Mouse (Mus musculus) G1E (cell line): ENCODE data around the gene Gm13030. TPM values are rescaled to one million over a fixed set of nuclear protein-coding genes. Genes with fewer than 3 reads are reported as not detected.
"Not testable (repeated sequence)": the region's sequence is repeated elsewhere in the genome, so short reads cannot be mapped to it uniquely, and the experiment has no call there.

Experiments
- ATAC-seq: 2 replicates; pipeline ENCODE4 v1.8.0; 2016; ENCODE audit warnings: mild to moderate bottlenecking; ENCODE audit not compliant: insufficient number of reproducible peaks, poor library complexity, low FRiP score, severe bottlenecking; ENCODE audit errors: extremely low read depth
- DNase-seq: peaks from one replicate; pipeline ENCODE4 v3.0.0; 2012; ENCODE audit warnings: low spot score
- H3K27me3 ChIP-seq: 2 replicates; pipeline ENCODE4 v1.6.1; 2012; ENCODE audit warnings: mild to moderate bottlenecking, low read length, inconsistent platforms; ENCODE audit not compliant: insufficient read depth
- H3K36me3 ChIP-seq: replicated peaks from 2 replicates; pipeline ENCODE3; 2012; ENCODE audit warnings: mild to moderate bottlenecking, inconsistent platforms
- H3K4me1 ChIP-seq: 2 replicates; pipeline ENCODE4 v1.6.1; 2012; ENCODE audit warnings: low read depth, low read length, inconsistent platforms, mixed read lengths; ENCODE audit not compliant: insufficient read depth
- H3K4me3 ChIP-seq: 2 replicates; pipeline ENCODE4 v1.5.1; 2012; ENCODE audit warnings: low read depth, mild to moderate bottlenecking, inconsistent platforms, low read length, moderate library complexity, mixed read lengths
- H3K9me3 ChIP-seq: replicated peaks from 2 replicates; pipeline ENCODE4 v1.6.1; 2012; ENCODE audit warnings: inconsistent platforms
- CTCF ChIP-seq: IDR thresholded peaks from 2 replicates; pipeline ENCODE4 v1.5.1; 2012; ENCODE audit warnings: low read depth, low read length, inconsistent platforms, mixed read lengths
- GATA1 ChIP-seq: IDR thresholded peaks from 2 replicates; pipeline ENCODE4 v1.6.1; 2012; ENCODE audit warnings: borderline replicate concordance, low read length, inconsistent platforms, mixed read lengths
- GATA2 ChIP-seq: IDR thresholded peaks from 2 replicates; pipeline ENCODE4 v1.6.1; 2012; ENCODE audit warnings: low read depth, low read length, inconsistent platforms, borderline replicate concordance
- POLR2AphosphoS5 ChIP-seq: IDR thresholded peaks from 2 replicates; pipeline ENCODE4 v1.6.1; 2012; ENCODE audit warnings: low read depth, low read length, inconsistent platforms; ENCODE audit not compliant: insufficient replicate concordance
- TAL1 ChIP-seq: conservative IDR thresholded peaks from 2 replicates; pipeline ENCODE4 v1.6.1; 2012; ENCODE audit warnings: low read depth, low read length, inconsistent platforms, mixed read lengths
- polyA plus RNA-seq: library from polyadenylated mRNA; stranded (reverse); fragments of >175 nt; gene quantifications from 2 replicates; pipeline ENCODE4 v1.2.3, GENCODE M21; 2012
- total RNA-seq, 2 experiments: library from RNA; stranded (forward) in 1 of 2; stranded (reverse) in 1 of 2; fragments of 200-1000 nt in 1 of 2; fragments of >200 nt in 1 of 2; fragmentation: Nextera tagmentation in 1 of 2; gene quantifications; 2 replicates each; pipeline ENCODE4 v1.2.3; 2014 to 2017

Gm13030 gene
- total and polyA plus RNA-seq, 3 experiments = not detected

DNA sequence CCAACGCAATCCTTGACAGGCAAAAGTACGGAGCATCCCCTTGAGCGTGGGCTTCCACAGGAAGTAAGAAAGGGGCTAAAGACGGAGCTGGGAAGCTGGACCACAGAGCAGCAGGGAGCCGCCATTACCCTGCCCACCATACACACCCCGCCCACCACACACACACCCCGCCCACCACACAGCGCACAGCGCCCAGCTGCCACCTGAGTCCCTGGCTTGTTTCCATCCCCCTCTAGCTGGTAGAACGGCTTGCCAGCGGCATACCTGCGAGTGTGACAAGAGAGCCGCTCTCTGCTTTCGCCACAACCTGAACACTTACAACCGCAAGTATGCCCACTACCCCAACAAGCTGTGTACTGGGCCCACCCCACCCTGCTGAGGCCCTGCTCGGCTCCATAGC, 8.4 kb upstream of the Gm13030 start:
- TF ChIP-seq POLR2AphosphoS5 (no peak), GATA2 (no peak), GATA1 (no peak), CTCF (no peak), TAL1 (no peak)
- no peak for ATAC-seq
- Histone ChIP-seq H3K4me1 (no peaks in the 10 kb centered on the region), H3K27me3 (peaks cover 14% of the 10 kb centered on the region; the same call in 1 of the 2 replicates), H3K36me3 (no peaks in the 10 kb centered on the region), H3K4me3 (no peak overlapping the region), H3K9me3 (no peaks in the 10 kb centered on the region)
- DNase-seq = no peak

DNA sequence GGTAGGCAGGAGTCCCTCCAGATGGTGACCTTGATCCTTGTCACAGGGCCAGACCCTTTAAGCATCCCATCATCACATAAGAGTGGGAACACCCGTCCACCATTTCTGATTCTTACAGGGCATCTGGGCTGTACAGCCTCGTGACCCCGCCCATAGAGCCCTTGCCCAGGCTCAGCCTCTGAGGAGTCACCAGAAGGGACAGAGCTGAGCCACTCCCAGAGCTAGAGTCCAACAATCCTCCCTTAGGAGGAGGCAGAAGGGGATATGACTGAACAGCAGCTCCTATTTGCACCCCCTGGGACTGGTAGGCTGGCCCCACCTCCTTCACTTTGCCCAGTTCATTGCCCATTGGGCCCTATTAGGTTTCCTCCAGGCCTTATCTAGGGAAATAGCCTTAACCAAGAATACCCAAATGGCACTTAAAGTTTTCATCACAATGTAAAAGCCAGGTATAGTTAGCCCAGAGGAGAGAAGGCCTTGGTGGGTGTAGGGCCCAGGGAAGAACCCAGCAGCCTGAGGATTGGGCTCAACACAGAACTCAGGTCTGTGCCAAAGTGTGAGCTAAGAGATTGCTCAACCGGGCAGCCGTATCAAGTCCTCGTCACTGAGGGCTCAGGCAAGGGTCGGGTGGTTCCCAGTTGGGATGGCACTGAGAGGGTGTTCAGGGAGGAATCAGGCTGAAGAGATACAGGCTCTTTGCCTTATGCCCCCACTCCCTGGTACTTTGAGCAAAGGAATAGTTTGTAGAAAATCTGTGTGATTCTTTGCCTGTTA, 7.2 kb upstream of the Gm13030 start:
- no peaks in the 10 kb centered on the region for H3K4me1 ChIP-seq
- no peak overlapping the region for H3K4me3 ChIP-seq
- H3K36me3 ChIP-seq = no peaks in the 10 kb centered on the region
- DNase-seq (no peak), ATAC-seq (no peak)
- no peaks in the 10 kb centered on the region for H3K9me3 ChIP-seq
- H3K27me3 ChIP-seq = peaks cover 14% of the 10 kb centered on the region; the same call in 1 of the 2 replicates
- TF ChIP-seq POLR2AphosphoS5 = no peak
- TF ChIP-seq GATA2 = no peak
- TF ChIP-seq GATA1 = no peak
- no peak for TF ChIP-seq TAL1
- no peak for TF ChIP-seq CTCF

DNA sequence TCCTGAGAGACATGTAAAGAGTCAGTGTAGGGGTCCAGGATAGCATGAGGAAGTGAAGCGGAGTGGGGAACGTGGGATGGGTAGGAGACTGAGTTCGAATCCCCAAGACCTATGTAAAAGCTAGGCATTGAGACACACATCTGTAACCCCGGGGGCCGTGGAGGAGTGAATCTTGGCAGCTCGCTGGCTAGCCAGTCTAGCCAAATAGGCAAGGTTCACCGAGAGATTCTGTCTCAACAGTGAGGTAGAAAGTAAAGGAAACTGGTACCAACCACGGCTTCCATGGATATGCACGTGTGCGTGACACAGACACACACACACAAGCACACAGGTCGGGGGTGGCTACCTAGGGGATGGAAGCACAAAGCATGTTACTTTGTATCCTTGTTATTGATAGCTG, 6.0 kb upstream of the Gm13030 start:
- H3K4me3 ChIP-seq = no peak overlapping the region
- H3K9me3 ChIP-seq = no peaks in the 10 kb centered on the region
- no peaks in the 10 kb centered on the region for H3K36me3 ChIP-seq
- H3K27me3 ChIP-seq = peaks cover 14% of the 10 kb centered on the region; the same call in 1 of the 2 replicates
- DNase-seq (no peak), ATAC-seq (no peak)
- TF ChIP-seq POLR2AphosphoS5 (no peak), GATA1 (no peak), GATA2 (no peak), TAL1 (no peak), CTCF (no peak)
- no peaks in the 10 kb centered on the region for H3K4me1 ChIP-seq

DNA sequence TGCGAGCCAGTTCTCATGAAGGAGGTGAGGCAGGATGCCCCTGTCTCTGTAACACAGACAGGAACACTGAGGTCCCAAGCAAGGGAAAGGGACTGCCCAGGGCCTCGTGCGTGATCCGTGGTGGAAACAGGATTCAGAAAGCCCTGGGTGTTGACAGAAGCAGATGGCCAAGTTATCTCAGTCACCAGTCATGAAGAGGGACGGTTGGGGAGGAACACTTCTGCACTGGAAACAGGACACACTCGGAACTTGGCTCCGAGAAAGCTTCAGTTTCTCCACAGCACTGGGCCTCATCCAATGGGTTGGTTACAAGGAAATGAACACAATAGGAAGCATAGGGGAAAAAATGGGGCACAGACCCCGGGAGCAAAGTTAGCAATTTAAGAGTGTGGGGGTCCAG, 5.0 kb upstream of the Gm13030 start:
- no peaks in the 10 kb centered on the region for H3K36me3 ChIP-seq
- no peaks in the 10 kb centered on the region for H3K4me1 ChIP-seq
- H3K27me3 ChIP-seq = peaks cover 14% of the 10 kb centered on the region; the same call in 1 of the 2 replicates
- no peaks in the 10 kb centered on the region for H3K9me3 ChIP-seq
- TF ChIP-seq GATA2 (no peak), CTCF (no peak), GATA1 (no peak), POLR2AphosphoS5 (no peak), TAL1 (no peak)
- DNase-seq (no peak), ATAC-seq (no peak)
- no peak overlapping the region for H3K4me3 ChIP-seq

DNA sequence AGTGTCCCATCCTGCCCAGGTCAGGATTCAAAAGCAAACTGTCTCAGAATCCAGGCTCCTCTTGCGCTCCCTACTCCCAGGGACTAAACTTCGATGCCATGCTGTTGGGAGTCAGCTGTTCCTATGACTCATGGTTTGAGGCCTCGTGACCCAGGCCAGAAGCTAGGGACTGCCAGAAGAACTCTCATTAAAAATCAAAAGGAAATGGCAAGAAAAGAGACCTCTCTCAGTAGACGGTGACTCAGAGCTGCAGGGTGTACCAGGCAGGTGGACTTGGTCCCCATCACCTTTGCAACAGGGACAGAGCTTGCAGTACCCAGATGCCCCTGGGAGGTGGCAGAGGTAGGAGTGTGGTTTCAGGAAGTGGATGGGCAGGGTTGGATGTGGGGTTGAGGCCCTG, 4.0 kb upstream of the Gm13030 start, which contains the start of gene Pla2g2e:
Gene Pla2g2e, plus strand, starts transcription at position 212 of the 400 bp plus-strand sequence.
- Histone ChIP-seq H3K4me3 (no peak within 1 kb of the TSS), H3K4me1 (no peaks in the 10 kb centered on the region), H3K27me3 (peaks cover 14% of the 10 kb centered on the region; the same call in 1 of the 2 replicates), H3K36me3 (no peaks in the 10 kb centered on the region), H3K9me3 (no peaks in the 10 kb centered on the region)
- DNase-seq (no peak), ATAC-seq (no peak)
- TF ChIP-seq GATA1 (no peak), POLR2AphosphoS5 (no peak), GATA2 (no peak), TAL1 (no peak), CTCF (no peak)

DNA sequence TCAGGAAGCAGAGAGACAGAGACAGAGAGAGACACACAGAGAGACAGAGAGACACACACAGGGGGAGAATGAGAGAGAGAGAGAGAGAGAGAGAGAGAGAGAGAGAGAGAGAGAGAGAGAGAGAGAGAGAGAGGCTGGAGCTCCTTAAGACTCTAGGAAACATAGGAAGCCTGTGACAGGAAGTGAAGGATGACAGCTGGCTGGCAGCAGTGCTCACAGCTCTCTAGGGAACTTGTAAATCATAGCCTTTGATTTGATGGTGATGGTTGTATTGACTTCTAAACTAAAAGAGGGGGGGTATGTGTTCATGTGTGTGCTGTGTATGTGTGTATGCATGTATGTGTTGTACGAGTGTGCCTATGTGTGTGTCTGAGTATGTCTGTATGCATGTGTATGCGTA, 2.2 kb upstream of the Gm13030 start:
- ATAC-seq = no peak
- no peak for TF ChIP-seq POLR2AphosphoS5
- TF ChIP-seq TAL1 = no peak
- no peak for TF ChIP-seq GATA2
- TF ChIP-seq GATA1 = no peak
- no peak for TF ChIP-seq CTCF
- peaks cover 5% of the 10 kb centered on the region; the same call in 1 of the 2 replicates for H3K27me3 ChIP-seq
- no peak overlapping the region for H3K4me3 ChIP-seq
- no peaks in the 10 kb centered on the region for H3K4me1 ChIP-seq
- no peak for DNase-seq
- no peaks in the 10 kb centered on the region for H3K36me3 ChIP-seq
- no peaks in the 10 kb centered on the region for H3K9me3 ChIP-seq

DNA sequence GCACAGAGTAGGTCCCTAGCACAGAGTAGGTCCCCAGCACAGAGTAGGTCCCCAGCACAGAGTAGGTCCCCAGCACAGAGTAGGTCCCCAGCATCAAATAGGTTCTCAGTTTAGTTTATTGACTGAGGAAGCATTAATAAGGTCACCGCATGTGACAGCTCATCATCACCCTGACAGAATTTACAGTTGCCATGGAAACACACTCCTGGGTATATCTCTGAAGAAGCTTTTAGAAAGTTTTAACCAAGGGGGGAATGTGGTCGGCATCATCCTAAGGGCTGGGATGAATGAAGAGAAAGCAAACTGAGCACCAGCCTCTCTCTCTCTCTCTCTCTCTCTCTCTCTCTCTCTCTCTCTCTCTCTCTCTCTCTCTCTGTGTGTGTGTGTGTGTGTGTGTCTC, 1.5 kb upstream of the Gm13030 start:
- H3K4me3 ChIP-seq, H3K4me1 ChIP-seq, ATAC-seq, H3K36me3 ChIP-seq, DNase-seq, H3K27me3 ChIP-seq, H3K9me3 ChIP-seq: not testable (repeated sequence)
